Mouse (Mus musculus): ENCODE results near the gene Stam2. TPM values are rescaled to one million over a fixed set of nuclear protein-coding genes. Genes with fewer than 3 reads are reported as not detected.
A peak's percentile ranks its signal among the peaks of the same experiment; 100 is the strongest.

Stam2 gene
- 6.7 and 9.9 TPM in 2 replicates for polyA plus RNA-seq (2012; rRNA removed)

GRCm38 (mm10) chr2:52742256-52743158 lies at the start of gene Stam2:
Gene Stam2 (minus strand): TSS chr2:52742281.
- TF ChIP-seq POLR2A (IDR thresholded peaks at IDR 0.05; ENCODE audit: borderline replicate concordance, extremely low read depth, low read depth, low read length) (peak; percentile 66; the same call in 1 of the 2 replicates), CTCF (IDR thresholded peaks at IDR 0.05; ENCODE audit: insufficient read depth, low read length) (no peak)
- 6% methylated on average over 54 of the region's 54 CpGs for WGBS

GRCm38 (mm10) chr2:52785106-52785721 lies 43.1 kb upstream of the Stam2 start:
- no peak for TF ChIP-seq POLR2A (IDR thresholded peaks at IDR 0.05; ENCODE audit: borderline replicate concordance, extremely low read depth, low read depth, low read length)
- peaks cover 7% of the 10 kb centered on the region for H3K4me1 ChIP-seq (ENCODE audit: control insufficient read depth, insufficient read depth, low read length)
- WGBS: 17% methylated on average over 3 of the region's 3 CpGs

More at GRCm38 (mm10) chr2:52742256-52743158, at the start of gene Stam2:
- DNase-seq: peak; percentile 95
- H3K4me1 ChIP-seq (ENCODE audit: control insufficient read depth, insufficient read depth, low read length): 0 out of 2 replicates have a peak, but pooled peaks cover 3% of the 10 kb centered on the region
- peak within 1 kb of the TSS; percentile 80 for H3K4me3 ChIP-seq (replicated peaks; ENCODE audit: extremely low read depth, low read depth, low read length)

GRCm38 (mm10) chr2:52779987-52780386 lies 37.9 kb upstream of the Stam2 start:
- DNase-seq: no peak
- Histone ChIP-seq H3K4me3 (replicated peaks; ENCODE audit: extremely low read depth, low read depth, low read length) (no peak overlapping the region), H3K4me1 (ENCODE audit: control insufficient read depth, insufficient read depth, low read length) (peaks cover 3% of the 10 kb centered on the region)
- TF ChIP-seq CTCF (IDR thresholded peaks at IDR 0.05; ENCODE audit: insufficient read depth, low read length) (no peak), POLR2A (IDR thresholded peaks at IDR 0.05; ENCODE audit: borderline replicate concordance, extremely low read depth, low read depth, low read length) (no peak)
- 69% methylated on average over 10 of the region's 10 CpGs for WGBS

More at GRCm38 (mm10) chr2:52785106-52785721, 43.1 kb upstream of the Stam2 start:
- no peak overlapping the region for H3K4me3 ChIP-seq (replicated peaks; ENCODE audit: extremely low read depth, low read depth, low read length)
- no peak for DNase-seq

- Histone ChIP-seq H3K4me1 (ENCODE audit: control insufficient read depth, insufficient read depth, low read length) (no peaks in the 10 kb centered on the region), H3K4me3 (replicated peaks; ENCODE audit: extremely low read depth, low read depth, low read length) (no peak overlapping the region)
- DNase-seq: no peak
- TF ChIP-seq POLR2A (IDR thresholded peaks at IDR 0.05; ENCODE audit: borderline replicate concordance, extremely low read depth, low read depth, low read length) (no peak), CTCF (IDR thresholded peaks at IDR 0.05; ENCODE audit: insufficient read depth, low read length) (no peak)
- 66% methylated on average over 9 of the region's 9 CpGs for WGBS
Measured at GRCm38 (mm10) chr2:52779381-52779780, 37.3 kb upstream of the Stam2 start.

- TF ChIP-seq CTCF (IDR thresholded peaks at IDR 0.05; ENCODE audit: insufficient read depth, low read length) (no peak), POLR2A (IDR thresholded peaks at IDR 0.05; ENCODE audit: borderline replicate concordance, extremely low read depth, low read depth, low read length) (no peak)
- WGBS: 79% methylated on average over 2 of the region's 2 CpGs
- no peak for DNase-seq
Measured at GRCm38 (mm10) chr2:52777839-52778238, 35.8 kb upstream of the Stam2 start.

GRCm38 (mm10) chr2:52774373-52774772 lies 32.3 kb upstream of the Stam2 start:
- DNase-seq: no peak
- Histone ChIP-seq H3K4me1 (ENCODE audit: control insufficient read depth, insufficient read depth, low read length) (no peaks in the 10 kb centered on the region), H3K4me3 (replicated peaks; ENCODE audit: extremely low read depth, low read depth, low read length) (no peak overlapping the region)
- no peak for TF ChIP-seq POLR2A (IDR thresholded peaks at IDR 0.05; ENCODE audit: borderline replicate concordance, extremely low read depth, low read depth, low read length)
- TF ChIP-seq CTCF (IDR thresholded peaks at IDR 0.05; ENCODE audit: insufficient read depth, low read length): no peak
- 56% methylated on average over 1 of the region's 1 CpGs for WGBS

More at GRCm38 (mm10) chr2:52777839-52778238, 35.8 kb upstream of the Stam2 start:
- H3K4me3 ChIP-seq (replicated peaks; ENCODE audit: extremely low read depth, low read depth, low read length): no peak overlapping the region
- H3K4me1 ChIP-seq (ENCODE audit: control insufficient read depth, insufficient read depth, low read length): no peaks in the 10 kb centered on the region

GRCm38 (mm10) chr2:52772774-52773393 lies 30.8 kb upstream of the Stam2 start:
- DNase-seq: no peak
- Histone ChIP-seq H3K4me1 (ENCODE audit: control insufficient read depth, insufficient read depth, low read length) (no peaks in the 10 kb centered on the region), H3K4me3 (replicated peaks; ENCODE audit: extremely low read depth, low read depth, low read length) (no peak overlapping the region)
- TF ChIP-seq POLR2A (IDR thresholded peaks at IDR 0.05; ENCODE audit: borderline replicate concordance, extremely low read depth, low read depth, low read length) (no peak), CTCF (IDR thresholded peaks at IDR 0.05; ENCODE audit: insufficient read depth, low read length) (no peak)
- WGBS: 24% methylated on average over 5 of the region's 5 CpGs

GRCm38 (mm10) chr2:52765130-52765529 lies 23.0 kb upstream of the Stam2 start:
- TF ChIP-seq CTCF (IDR thresholded peaks at IDR 0.05; ENCODE audit: insufficient read depth, low read length) (no peak), POLR2A (IDR thresholded peaks at IDR 0.05; ENCODE audit: borderline replicate concordance, extremely low read depth, low read depth, low read length) (no peak)
- H3K4me1 ChIP-seq (ENCODE audit: control insufficient read depth, insufficient read depth, low read length): no peaks in the 10 kb centered on the region
- 88% methylated on average over 6 of the region's 6 CpGs for WGBS
- DNase-seq: no peak
- H3K4me3 ChIP-seq (replicated peaks; ENCODE audit: extremely low read depth, low read depth, low read length): no peak overlapping the region

- WGBS: 91% methylated on average over 14 of the region's 14 CpGs
- TF ChIP-seq POLR2A (IDR thresholded peaks at IDR 0.05; ENCODE audit: borderline replicate concordance, extremely low read depth, low read depth, low read length) (no peak), CTCF (IDR thresholded peaks at IDR 0.05; ENCODE audit: insufficient read depth, low read length) (no peak)
- DNase-seq: no peak
- H3K4me3 ChIP-seq (replicated peaks; ENCODE audit: extremely low read depth, low read depth, low read length): no peak overlapping the region
- no peaks in the 10 kb centered on the region for H3K4me1 ChIP-seq (ENCODE audit: control insufficient read depth, insufficient read depth, low read length)
Measured at GRCm38 (mm10) chr2:52763891-52764290, 21.8 kb upstream of the Stam2 start.

All from lung, adult 2 months (tissue).